Mouse (Mus musculus) liver, embryonic 14.5 days (tissue): Measurements from ENCODE around the gene Cyth3. TPM values are rescaled to one million over a fixed set of nuclear protein-coding genes. Genes with fewer than 3 reads are reported as not detected.

Source experiments
- ATAC-seq: fragments of 200-750 bp; cut with Nextera tagmentation; 2 replicates; pipeline ENCODE4 v1.8.0; 2017; ENCODE audit warnings: moderate number of reproducible peaks, mild to moderate bottlenecking, moderate library complexity; ENCODE audit not compliant: insufficient read depth
- DNase-seq, 3 experiments: peaks; one replicate each; pipeline ENCODE4 v3.0.0-alpha.2; 2012 to 2013; ENCODE audit warnings: low read depth in 3 of 3, low spot score in 3 of 3
- H3K27ac ChIP-seq: fragments of 300-500 bp; sonication (generic); 2 replicates; pipeline ENCODE4 v1.5.1; 2014; ENCODE audit warnings: moderate library complexity, mild to moderate bottlenecking, control low read depth, inconsistent platforms
- H3K27me3 ChIP-seq: fragments of 300-500 bp; sonication (generic); 2 replicates; pipeline ENCODE4 v1.6.1; 2014; ENCODE audit warnings: mild to moderate bottlenecking, low read length, moderate library complexity; ENCODE audit not compliant: control insufficient read depth, insufficient read depth
- H3K36me3 ChIP-seq: fragments of 300-500 bp; sonication (generic); replicated peaks from 2 replicates; pipeline ENCODE4 v1.6.1; 2014; ENCODE audit warnings: low read depth; ENCODE audit not compliant: control insufficient read depth, insufficient read depth
- H3K4me1 ChIP-seq, 2 experiments: fragments of 200-500 bp in 1 of 2; fragments of 300-500 bp in 1 of 2; sonication (generic) in 1 of 2; replicated peaks; 2 replicates each; pipeline ENCODE4 v1.6.1; 2012 to 2014; ENCODE audit warnings: antibody characterized with exemption in 1 of 2, inconsistent platforms in 1 of 2, low read length in 1 of 2; ENCODE audit not compliant: control insufficient read depth in 2 of 2, insufficient read depth in 2 of 2
- H3K4me2 ChIP-seq: fragments of 300-500 bp; sonication (generic); 2 replicates; pipeline ENCODE4 v1.6.1; 2014; ENCODE audit warnings: low read depth, mild to moderate bottlenecking, control low read depth, moderate library complexity
- H3K4me3 ChIP-seq, 2 experiments: fragments of 200-500 bp in 1 of 2; fragments of 300-500 bp in 1 of 2; sonication (generic) in 1 of 2; 2 replicates each; pipeline ENCODE4 v1.5.1; 2012 to 2014; ENCODE audit warnings: low read depth in 2 of 2, low read length in 2 of 2, mild to moderate bottlenecking in 2 of 2, control low read depth in 1 of 2, inconsistent platforms in 1 of 2, moderate library complexity in 1 of 2; ENCODE audit not compliant: insufficient read depth in 1 of 2
- H3K9ac ChIP-seq: fragments of 300-500 bp; sonication (generic); replicated peaks from 2 replicates; pipeline ENCODE4 v1.6.1; 2014; ENCODE audit warnings: mild to moderate bottlenecking, control low read depth, moderate library complexity
- H3K9me3 ChIP-seq: fragments of 300-500 bp; sonication (generic); 2 replicates; pipeline ENCODE4 v1.6.1; 2016; ENCODE audit warnings: low read length, mixed read lengths; ENCODE audit not compliant: control insufficient read depth
- CTCF ChIP-seq: IDR thresholded peaks from 2 replicates; pipeline ENCODE4 v1.5.1; 2016; ENCODE audit warnings: antibody characterized with exemption, low read depth, control low read depth
- EP300 ChIP-seq: IDR thresholded peaks from 2 replicates; pipeline ENCODE4 v1.6.1; 2016; ENCODE audit warnings: antibody characterized with exemption, low read depth
- WGBS: fragments of 180-500 bp; shearing (Covaris S2); extraction: QIAGEN DNeasy Blood & Tissue Kit; methylation state at CpG from one replicate; pipeline ENCODE4 v1.1.7; 2014; ENCODE audit not compliant: insufficient replicate concordance; 5-methylcytosine and 5-hydroxymethylcytosine counted together
- polyA plus RNA-seq, 2 experiments: library from polyadenylated mRNA; depleted of rRNA in 1 of 2; stranded (reverse) in 1 of 2; unstranded in 1 of 2; fragments of >200 nt; fragmentation: Nextera tagmentation in 1 of 2; extraction: Ambion mirVana in 1 of 2; gene quantifications; 2 replicates each; pipeline versions ENCODE4 v1.2.1 to v1.2.3; 2012 to 2014

Gene Cyth3
- polyA plus RNA-seq, 2 experiments = 24.1 to 28.1 TPM

DNA sequence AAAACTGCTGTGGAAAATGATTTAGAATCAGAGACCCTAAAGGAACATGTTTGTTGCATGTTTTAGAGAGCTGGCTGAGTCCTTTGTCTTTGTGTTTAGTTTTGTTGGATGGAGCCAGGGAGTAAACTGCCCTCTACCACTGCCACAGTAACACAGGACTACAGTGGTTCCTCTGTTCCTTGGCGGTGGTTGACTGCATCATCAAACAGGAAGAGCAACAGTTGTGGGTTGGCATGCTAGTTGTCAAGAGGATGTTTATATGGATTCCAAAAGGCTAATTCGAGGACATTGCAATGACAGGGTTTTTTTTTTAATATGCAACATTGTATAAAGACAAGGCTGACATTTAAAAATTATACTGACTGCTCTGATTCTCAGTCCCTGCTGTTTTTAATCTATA, 47.6 kb downstream of the Cyth3 start:
- no peak for TF ChIP-seq EP300
- TF ChIP-seq CTCF = no peak
- Histone ChIP-seq H3K27ac (no peak overlapping the region), H3K9me3 (no peaks in the 10 kb centered on the region), H3K9ac (no peak overlapping the region), H3K4me1 (peaks cover 19 to 34% of the 10 kb centered on the region in 2 experiments), H3K4me2 (no peak overlapping the region), H3K36me3 (no peaks in the 10 kb centered on the region; the same call in 1 of the 2 replicates), H3K4me3 (no peak overlapping the region), H3K27me3 (no peaks in the 10 kb centered on the region)
- DNase-seq = no peak
- no peak for ATAC-seq
- WGBS = 16% methylated on average over 2 of the region's 2 CpGs

DNA sequence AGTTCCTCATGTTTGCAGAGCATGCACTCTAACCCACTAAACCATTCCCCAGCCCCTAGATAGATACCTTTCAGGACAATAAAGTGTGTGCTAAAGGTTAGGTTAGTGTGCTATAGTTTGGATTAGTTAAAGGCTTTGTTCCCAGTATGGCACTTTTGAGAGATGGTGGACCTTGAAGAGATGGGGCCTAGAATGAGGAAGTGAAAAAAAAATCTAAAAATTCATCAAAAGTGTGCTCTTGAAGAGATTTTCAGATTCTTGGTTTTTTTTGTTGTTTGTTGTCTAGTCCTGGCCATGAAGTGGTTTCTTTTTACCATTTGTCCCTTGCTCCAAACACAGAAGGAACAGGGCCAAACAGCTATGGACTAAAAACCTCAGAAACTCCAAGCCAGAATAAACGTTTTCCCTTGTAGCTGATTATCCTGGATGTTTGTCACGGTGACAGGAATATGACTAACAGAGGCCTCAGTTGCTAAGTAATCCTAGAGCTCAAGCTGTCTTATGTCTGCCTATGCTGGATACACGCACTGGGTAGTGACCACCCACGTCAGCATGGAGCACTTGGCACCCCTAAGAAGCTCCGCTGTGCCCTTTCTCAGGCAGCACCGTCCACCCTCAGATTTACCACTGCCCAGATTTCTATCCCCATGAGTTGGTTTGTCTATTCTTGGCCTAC, 48.6 kb downstream of the Cyth3 start:
- DNase-seq = no peak
- 78% methylated on average over 6 of the region's 6 CpGs for WGBS
- Histone ChIP-seq H3K27me3 (no peaks in the 10 kb centered on the region), H3K27ac (no peak overlapping the region), H3K4me1 (peaks cover 15 to 32% of the 10 kb centered on the region in 2 experiments), H3K9me3 (no peaks in the 10 kb centered on the region), H3K36me3 (no peaks in the 10 kb centered on the region; the same call in 1 of the 2 replicates), H3K9ac (no peak overlapping the region), H3K4me2 (no peak overlapping the region), H3K4me3 (no peak overlapping the region)
- ATAC-seq = no peak
- no peak for TF ChIP-seq EP300
- no peak for TF ChIP-seq CTCF

DNA sequence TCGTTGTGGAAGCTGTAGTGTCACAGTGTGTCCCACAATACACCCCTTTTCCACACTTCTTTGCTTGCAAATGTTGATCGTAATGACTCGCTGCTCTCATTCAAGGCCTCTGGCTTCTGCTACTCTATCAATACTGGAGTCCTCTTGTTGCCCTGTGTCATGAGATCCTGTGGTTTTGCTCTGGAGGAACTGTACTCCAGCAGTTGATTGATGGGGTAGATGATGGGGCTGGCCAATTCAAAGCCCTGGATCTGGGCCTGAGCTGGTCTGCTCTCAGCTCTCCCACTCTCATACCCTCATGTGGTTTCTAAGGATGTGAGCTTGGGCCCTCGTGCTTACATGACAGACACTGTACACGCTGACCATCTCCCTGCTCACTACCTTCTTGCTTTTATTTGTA, 52.3 kb downstream of the Cyth3 start:
- Histone ChIP-seq H3K9ac (no peak overlapping the region; the same call in 1 of the 2 replicates), H3K4me1 (peaks cover 25 to 46% of the 10 kb centered on the region in 2 experiments), H3K27me3 (no peaks in the 10 kb centered on the region), H3K4me3 (no peak overlapping the region), H3K36me3 (no peaks in the 10 kb centered on the region; the same call in 1 of the 2 replicates), H3K27ac (no peak overlapping the region), H3K9me3 (no peaks in the 10 kb centered on the region), H3K4me2 (no peak overlapping the region)
- ATAC-seq = no peak
- no peak for DNase-seq
- no peak for TF ChIP-seq CTCF
- no peak for TF ChIP-seq EP300
- WGBS = 32% methylated on average over 5 of the region's 5 CpGs

DNA sequence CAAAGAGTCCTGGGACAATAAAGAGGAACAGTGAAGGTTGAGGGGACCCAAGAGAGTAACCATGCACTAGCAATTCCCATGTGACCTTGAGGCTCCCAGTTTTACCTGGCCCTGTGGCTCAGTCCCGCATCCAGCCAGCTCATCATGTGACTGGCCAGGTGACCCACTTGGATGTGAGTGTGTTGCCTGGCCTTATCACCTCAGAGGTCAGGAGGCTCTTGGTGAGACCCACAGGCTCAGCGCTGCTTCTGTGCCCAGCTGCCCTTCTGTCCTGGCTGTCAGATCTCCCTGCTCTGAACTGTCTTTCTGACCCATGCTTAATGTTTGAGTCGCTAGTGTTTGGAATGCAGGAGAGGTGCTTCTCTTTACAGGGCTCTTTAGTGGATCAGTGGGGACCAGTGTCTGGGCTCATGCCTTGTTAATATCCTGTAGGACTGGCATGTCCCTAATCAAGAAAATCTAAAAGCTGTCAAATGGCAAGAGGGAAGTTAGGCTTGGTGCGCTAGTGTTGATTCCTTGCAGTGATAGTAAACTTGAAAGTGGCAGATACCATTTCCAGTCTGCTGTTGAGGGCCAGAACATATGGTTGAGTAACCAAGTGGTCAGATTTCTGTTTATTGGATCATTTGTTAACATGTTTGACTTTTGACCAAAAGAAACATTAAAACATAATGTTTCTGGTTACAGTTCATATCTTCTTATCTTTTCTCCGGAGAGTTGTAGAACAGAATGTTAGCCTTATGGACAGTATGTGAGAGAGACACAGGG, 54.2 kb downstream of the Cyth3 start:
- no peaks in the 10 kb centered on the region; the same call in 1 of the 2 replicates for H3K36me3 ChIP-seq
- no peak overlapping the region for H3K4me2 ChIP-seq
- no peak overlapping the region for H3K27ac ChIP-seq
- no peak overlapping the region for H3K9ac ChIP-seq
- H3K4me3 ChIP-seq = no peak overlapping the region
- H3K27me3 ChIP-seq = no peaks in the 10 kb centered on the region
- no peaks in the 10 kb centered on the region for H3K9me3 ChIP-seq
- H3K4me1 ChIP-seq = peaks cover 25 to 43% of the 10 kb centered on the region in 2 experiments
- ATAC-seq (no peak), DNase-seq (no peak)
- WGBS = 50% methylated on average over 5 of the region's 5 CpGs
- TF ChIP-seq CTCF = no peak
- no peak for TF ChIP-seq EP300

DNA sequence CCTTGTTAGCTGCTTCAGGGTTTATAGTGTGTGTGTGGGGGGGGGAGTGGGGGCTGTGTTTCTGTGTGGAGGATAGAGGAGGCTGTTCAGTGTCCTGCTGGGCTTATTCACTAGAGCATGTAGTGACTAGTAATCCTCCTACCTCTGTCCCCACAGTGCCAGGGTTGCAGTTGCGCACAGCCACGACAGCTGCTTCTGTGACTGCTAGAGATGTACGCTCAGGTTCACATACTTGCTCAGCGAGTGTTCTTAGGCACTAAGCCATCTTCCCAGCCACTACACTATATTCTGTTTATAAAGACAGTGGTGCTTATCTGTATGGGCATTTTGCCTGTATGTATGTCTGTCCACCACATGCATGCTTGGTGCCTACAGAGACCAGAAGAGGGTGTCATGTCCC, 55.1 kb downstream of the Cyth3 start:
- no peak overlapping the region for H3K27ac ChIP-seq
- no peaks in the 10 kb centered on the region; the same call in 1 of the 2 replicates for H3K36me3 ChIP-seq
- H3K9ac ChIP-seq = no peak overlapping the region
- 80% methylated on average over 4 of the region's 4 CpGs for WGBS
- no peaks in the 10 kb centered on the region for H3K9me3 ChIP-seq
- H3K4me2 ChIP-seq = no peak overlapping the region
- no peak for DNase-seq
- H3K27me3 ChIP-seq = no peaks in the 10 kb centered on the region
- H3K4me3 ChIP-seq = no peak overlapping the region
- TF ChIP-seq EP300 (no peak), CTCF (no peak)
- no peak for ATAC-seq
- H3K4me1 ChIP-seq = peaks cover 25 to 43% of the 10 kb centered on the region in 2 experiments
